Mouse (Mus musculus) cerebellum, adult 2 months (tissue): ENCODE results near the gene Klhl2. TPM values are rescaled to one million over a fixed set of nuclear protein-coding genes. Genes with fewer than 3 reads are reported as not detected.

Source experiments
- DNase-seq, 2 experiments: peaks; one replicate each; pipeline ENCODE4 v3.0.0; 2021
- H3K27ac ChIP-seq: fragments of 200-500 bp; 2 replicates; pipeline ENCODE4 v1.5.1; 2012; ENCODE audit warnings: low read length, control low read depth, inconsistent platforms; ENCODE audit not compliant: insufficient read depth
- H3K27me3 ChIP-seq: fragments of 200-500 bp; 2 replicates; pipeline ENCODE4 v1.6.1; 2012; ENCODE audit warnings: inconsistent platforms, mild to moderate bottlenecking, low read length, moderate library complexity; ENCODE audit not compliant: control insufficient read depth, insufficient read depth
- H3K4me1 ChIP-seq: fragments of 200-500 bp; 2 replicates; pipeline ENCODE4 v1.6.1; 2011; ENCODE audit warnings: low read length; ENCODE audit not compliant: control insufficient read depth, insufficient read depth
- H3K4me3 ChIP-seq: fragments of 200-500 bp; replicated peaks from 2 replicates; pipeline ENCODE3; 2011; ENCODE audit warnings: mild to moderate bottlenecking, low read depth, low read length, control low read depth; ENCODE audit not compliant: insufficient read depth
- CTCF ChIP-seq: fragments of 200-500 bp; IDR thresholded peaks from 2 replicates; pipeline ENCODE4 v1.5.1; 2011; ENCODE audit warnings: low read depth, mild to moderate bottlenecking, control low read depth, low read length, moderate library complexity, borderline replicate concordance; ENCODE audit not compliant: insufficient read depth
- POLR2A ChIP-seq: fragments of 200-500 bp; IDR thresholded peaks from 2 replicates; pipeline ENCODE4 v1.6.1; 2011; ENCODE audit warnings: low read length, control low read depth, borderline replicate concordance; ENCODE audit not compliant: insufficient read depth
- WGBS: fragments of 180-500 bp; shearing (Covaris S2); methylation state at CpG from one replicate; pipeline ENCODE4 v1.1.7; 2018; 5-methylcytosine and 5-hydroxymethylcytosine counted together
- polyA plus RNA-seq: library from polyadenylated mRNA; depleted of rRNA; stranded (reverse); fragments of >200 nt; gene quantifications from 2 replicates; pipeline ENCODE4 v1.2.3, GENCODE M21; 2012

Klhl2 gene
- polyA plus RNA-seq, 1 experiment: 73.5 TPM

DNA sequence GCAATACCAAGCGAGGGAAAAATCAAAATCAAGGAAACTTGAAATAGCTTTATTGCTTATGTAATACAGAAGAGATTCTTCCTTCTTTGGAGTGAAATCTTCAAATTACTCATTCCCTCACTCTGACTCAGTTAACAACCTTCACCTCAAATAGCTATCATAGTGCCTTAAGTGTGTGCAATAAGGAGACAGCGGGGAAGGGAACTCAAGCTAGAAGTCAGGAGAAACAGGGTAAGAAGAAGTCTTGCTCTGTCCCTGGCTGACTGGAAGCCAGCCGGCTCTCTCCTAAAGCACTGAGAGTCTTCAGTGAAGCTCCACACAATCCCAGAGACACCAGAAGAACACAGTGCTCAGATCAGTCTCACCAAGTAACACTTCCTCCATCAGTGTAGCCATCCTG is 43.3 kb downstream of the Klhl2 start:
- no peak for TF ChIP-seq CTCF
- TF ChIP-seq POLR2A: no peak
- H3K27me3 ChIP-seq: no peaks in the 10 kb centered on the region
- DNase-seq: no peak
- 91% methylated on average over 3 of the region's 3 CpGs for WGBS
- no peak overlapping the region for H3K27ac ChIP-seq
- no peaks in the 10 kb centered on the region for H3K4me1 ChIP-seq
- no peak overlapping the region for H3K4me3 ChIP-seq

DNA sequence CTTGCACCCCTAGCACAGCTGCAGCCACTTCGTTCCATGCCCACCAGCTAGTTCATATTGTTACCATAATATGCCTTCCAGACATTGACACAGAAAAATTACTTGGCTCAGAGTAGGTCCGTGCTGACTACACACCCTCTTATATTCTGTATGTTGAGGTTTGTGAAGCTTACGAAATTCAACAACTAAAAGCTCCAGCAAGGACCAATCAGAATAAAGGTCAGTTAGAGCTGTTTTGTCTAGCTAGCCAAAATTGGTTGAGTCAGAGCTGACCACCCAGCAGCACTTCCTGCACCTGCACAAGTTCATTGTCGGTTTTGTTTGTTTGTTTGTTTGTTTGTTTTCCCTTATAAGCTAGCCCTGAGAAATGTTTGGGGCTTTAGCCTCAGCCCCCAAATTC is 44.8 kb downstream of the Klhl2 start:
- TF ChIP-seq CTCF: no peak
- no peak for TF ChIP-seq POLR2A
- H3K4me1 ChIP-seq: no peaks in the 10 kb centered on the region
- 79% methylated on average over 4 of the region's 4 CpGs for WGBS
- H3K4me3 ChIP-seq: no peak overlapping the region
- H3K27ac ChIP-seq: no peak overlapping the region
- H3K27me3 ChIP-seq: no peaks in the 10 kb centered on the region
- no peak for DNase-seq

DNA sequence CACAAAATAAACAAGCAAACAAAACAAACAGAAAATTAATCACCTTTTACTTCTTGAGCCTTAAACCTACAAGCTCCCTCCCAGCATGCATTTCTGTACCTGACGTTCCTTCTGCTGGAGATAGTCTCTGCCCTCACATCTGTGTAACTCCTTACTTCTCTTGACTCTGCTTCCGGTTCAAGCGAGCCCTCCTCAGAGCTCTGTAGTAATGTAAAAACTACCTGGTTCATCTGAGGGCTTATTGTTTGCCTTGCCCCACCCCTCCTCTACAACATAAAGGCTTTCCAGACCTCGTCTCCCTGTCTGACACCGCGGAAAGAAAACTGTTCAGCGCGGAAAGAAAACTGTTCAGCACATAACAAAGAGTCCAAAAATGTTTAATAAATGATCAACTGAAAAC is 50.5 kb downstream of the Klhl2 start:
- H3K27me3 ChIP-seq: no peaks in the 10 kb centered on the region
- WGBS: 95% methylated on average over 8 of the region's 8 CpGs
- no peak overlapping the region for H3K4me3 ChIP-seq
- H3K4me1 ChIP-seq: no peaks in the 10 kb centered on the region
- DNase-seq: no peak
- no peak overlapping the region for H3K27ac ChIP-seq
- TF ChIP-seq POLR2A: no peak
- no peak for TF ChIP-seq CTCF

DNA sequence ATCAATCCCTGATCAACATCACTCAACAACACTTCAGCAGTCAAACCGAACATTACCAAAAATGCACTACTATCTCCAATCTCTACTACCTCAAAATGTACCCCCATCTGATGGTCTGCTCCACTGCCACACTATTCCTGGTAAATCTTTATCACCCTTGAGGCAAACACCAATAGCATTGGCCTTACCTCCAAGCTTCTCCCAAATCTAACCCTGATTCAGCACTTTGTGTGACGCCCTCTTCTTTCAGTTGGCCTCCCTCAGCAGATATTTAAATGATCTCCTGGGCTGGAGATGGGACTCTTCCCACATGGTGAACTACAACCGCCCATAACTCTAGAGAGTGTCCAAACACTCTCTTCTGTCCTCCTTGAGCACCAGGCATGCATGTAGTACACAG is 51.3 kb downstream of the Klhl2 start:
- WGBS: 94% methylated on average over 3 of the region's 3 CpGs
- Histone ChIP-seq H3K4me3 (no peak overlapping the region), H3K4me1 (no peaks in the 10 kb centered on the region), H3K27me3 (no peaks in the 10 kb centered on the region), H3K27ac (no peak overlapping the region)
- TF ChIP-seq POLR2A (no peak), CTCF (no peak)
- no peak for DNase-seq

DNA sequence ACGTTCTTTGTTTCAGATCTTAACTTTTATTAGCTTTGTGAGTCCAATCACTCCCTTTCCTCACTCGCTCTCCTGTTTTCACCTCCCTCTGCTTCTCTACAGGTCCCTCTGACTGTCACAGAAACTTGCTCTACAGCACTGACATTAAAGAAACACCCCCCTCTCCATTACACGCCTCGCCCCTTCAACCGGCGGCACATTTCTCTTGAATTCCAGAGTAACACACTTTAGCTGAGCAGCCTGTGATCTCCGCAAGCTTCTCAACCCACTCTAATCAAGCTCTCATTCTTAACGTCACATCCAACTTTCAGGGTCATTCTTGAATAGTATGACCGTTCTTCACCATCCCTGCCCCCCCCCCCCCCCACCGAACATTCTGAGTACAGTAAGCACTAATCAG is 52.1 kb downstream of the Klhl2 start:
- WGBS: 95% methylated on average over 10 of the region's 10 CpGs
- DNase-seq: no peak
- TF ChIP-seq CTCF (no peak), POLR2A (no peak)
- Histone ChIP-seq H3K27ac (no peak overlapping the region), H3K4me1 (0 out of 2 replicates have a peak, but pooled peaks cover 1% of the 10 kb centered on the region), H3K27me3 (no peaks in the 10 kb centered on the region), H3K4me3 (no peak overlapping the region)

DNA sequence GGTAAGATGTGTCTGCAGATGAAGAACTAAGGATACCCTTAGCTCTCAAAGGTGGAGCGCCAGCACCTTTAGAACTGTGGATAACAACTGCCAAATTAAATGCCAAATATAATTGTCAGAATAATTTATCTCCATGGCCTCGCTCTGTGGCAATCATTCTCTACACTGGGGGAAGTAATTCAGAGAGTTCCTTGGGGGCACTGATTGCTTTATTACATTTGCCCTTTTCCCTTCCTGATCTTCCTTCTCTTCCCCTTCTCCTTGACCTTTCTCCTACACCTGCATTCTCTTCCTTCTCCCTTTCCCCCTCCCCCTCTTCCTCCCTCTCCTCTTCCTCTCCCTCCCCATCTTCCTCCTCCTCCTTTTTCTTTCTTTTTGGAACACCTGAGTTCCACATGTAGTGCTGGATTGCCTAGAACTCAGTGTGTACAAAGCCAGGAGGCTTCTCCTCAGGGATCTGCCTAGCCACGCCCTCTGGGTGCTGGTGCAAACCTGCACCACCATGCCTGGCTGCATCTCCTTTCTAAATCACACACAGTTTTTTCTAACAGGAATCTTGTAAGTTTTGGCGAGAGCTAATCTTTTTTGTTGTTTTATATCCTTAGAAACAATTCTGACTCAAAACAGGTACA is 58.5 kb downstream of the Klhl2 start:
- WGBS: 94% methylated on average over 4 of the region's 4 CpGs
- no peak for TF ChIP-seq POLR2A
- Histone ChIP-seq H3K4me3 (no peak overlapping the region), H3K4me1 (peaks cover 2% of the 10 kb centered on the region; the same call in 1 of the 2 replicates), H3K27me3 (no peaks in the 10 kb centered on the region), H3K27ac (no peak overlapping the region)
- DNase-seq: no peak

DNA sequence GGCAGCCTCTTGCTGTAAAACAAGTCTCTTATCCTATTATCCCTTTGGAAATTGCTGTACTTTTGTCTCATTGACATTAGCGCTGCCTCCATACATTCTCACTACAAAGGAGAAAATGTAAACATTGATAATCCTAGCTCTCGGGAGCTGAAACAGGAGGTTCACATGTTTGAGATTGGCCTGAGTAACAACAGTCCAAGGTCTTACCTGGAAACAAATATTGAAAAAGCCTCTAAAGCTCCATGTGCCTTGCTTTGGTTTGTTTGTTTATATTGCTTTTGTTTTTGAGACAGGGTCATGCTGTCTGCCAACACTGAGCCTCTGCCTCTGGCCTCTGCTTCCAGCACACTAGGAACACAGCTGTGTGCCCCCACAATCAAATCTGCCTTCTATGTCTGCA is 59.4 kb downstream of the Klhl2 start:
- peaks cover 2% of the 10 kb centered on the region; the same call in 1 of the 2 replicates for H3K4me1 ChIP-seq
- H3K4me3 ChIP-seq: no peak overlapping the region
- H3K27ac ChIP-seq: no peak overlapping the region
- no peak for TF ChIP-seq POLR2A
- no peak for TF ChIP-seq CTCF
- DNase-seq: no peak
- 93% methylated on average over 2 of the region's 2 CpGs for WGBS
- H3K27me3 ChIP-seq: no peaks in the 10 kb centered on the region

DNA sequence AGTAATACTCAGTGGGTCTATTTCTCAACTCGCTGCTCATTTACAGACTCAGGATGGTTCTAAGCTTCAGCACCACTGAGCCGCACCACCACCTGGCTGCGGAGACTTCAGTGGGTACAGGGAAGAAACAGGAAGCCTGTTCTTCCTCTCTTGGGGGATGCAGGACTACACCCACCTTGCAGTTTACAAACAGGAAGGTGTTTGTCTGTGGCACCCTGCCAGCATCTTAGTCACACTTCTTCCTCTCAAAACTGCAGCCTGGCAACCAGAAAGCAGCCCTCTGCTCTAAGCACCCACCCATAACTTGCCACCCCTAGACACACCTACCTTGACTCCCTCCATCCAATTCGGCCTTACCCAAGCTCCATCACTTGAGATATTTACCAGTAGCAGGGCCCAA is 61.1 kb downstream of the Klhl2 start:
- peak in 1 of 2 experiments; percentile 14 for DNase-seq
- WGBS: 96% methylated on average over 4 of the region's 4 CpGs
- H3K27ac ChIP-seq: no peak overlapping the region

More for the DNA sequence above, 61.1 kb downstream of the Klhl2 start:
- Histone ChIP-seq H3K27me3 (no peaks in the 10 kb centered on the region), H3K4me3 (no peak overlapping the region), H3K4me1 (peaks cover 2% of the 10 kb centered on the region; the same call in 1 of the 2 replicates)
- no peak for TF ChIP-seq CTCF
- no peak for TF ChIP-seq POLR2A
